Mouse (Mus musculus): ENCODE measurements around the gene Strap.

GRCm38 (mm10) chr6:137713310-137713664, 21.6 kb upstream of the Strap start:
- TF ChIP-seq CTCF (IDR thresholded peaks at IDR 0.05; ENCODE audit: control insufficient read depth, insufficient read depth, insufficient replicate concordance, low read depth, low read length) (no peak), POLR2A (IDR thresholded peaks at IDR 0.05; ENCODE audit: control insufficient read depth, low read depth, low read length) (no peak)

All from testis, adult 2 months (tissue).